Mouse (Mus musculus) embryonic facial prominence, embryonic 12.5 days (tissue): ENCODE measurements at regions not wholly inside any gene's neighbourhood (a gene's known extent, or its start where the extent isn't known, plus 50 kb on each side); places are given as distances from the start of the nearest gene placed in this dataset.

Experiments used
- ATAC-seq: fragments of 200-750 bp; cut with Nextera tagmentation; 2 replicates; pipeline ENCODE4 v1.8.0; 2017; ENCODE audit not compliant: insufficient number of reproducible peaks, insufficient read depth, low FRiP score, low TSS enrichment
- H3K27ac ChIP-seq: fragments of 300-500 bp; sonication (generic); 2 replicates; pipeline ENCODE4 v1.5.1; 2016; ENCODE audit warnings: mild to moderate bottlenecking
- H3K27me3 ChIP-seq: fragments of 300-500 bp; sonication (generic); 2 replicates; pipeline ENCODE4 v1.6.1; 2016; ENCODE audit warnings: mild to moderate bottlenecking, moderate library complexity
- H3K36me3 ChIP-seq: fragments of 300-500 bp; sonication (generic); 2 replicates; pipeline ENCODE4 v1.6.1; 2016; ENCODE audit warnings: mild to moderate bottlenecking
- H3K4me1 ChIP-seq: fragments of 300-500 bp; sonication (generic); 2 replicates; pipeline ENCODE4 v1.6.1; 2016
- H3K4me2 ChIP-seq: fragments of 300-500 bp; sonication (generic); replicated peaks from 2 replicates; pipeline ENCODE4 v1.6.1; 2016; ENCODE audit warnings: mild to moderate bottlenecking, moderate library complexity
- H3K4me3 ChIP-seq: fragments of 300-500 bp; sonication (generic); 2 replicates; pipeline ENCODE4 v1.5.1; 2016; ENCODE audit warnings: mild to moderate bottlenecking
- H3K9ac ChIP-seq: fragments of 300-500 bp; sonication (generic); 2 replicates; pipeline ENCODE4 v1.6.1; 2016; ENCODE audit warnings: mild to moderate bottlenecking, moderate library complexity
- H3K9me3 ChIP-seq: fragments of 300-500 bp; sonication (generic); 2 replicates; pipeline ENCODE4 v1.6.1; 2016; ENCODE audit warnings: mild to moderate bottlenecking, moderate library complexity
- WGBS: fragments of 180-500 bp; shearing (Covaris S2); methylation state at CpG from one replicate; pipeline ENCODE4 v1.1.7; 2016; 5-methylcytosine and 5-hydroxymethylcytosine counted together

DNA sequence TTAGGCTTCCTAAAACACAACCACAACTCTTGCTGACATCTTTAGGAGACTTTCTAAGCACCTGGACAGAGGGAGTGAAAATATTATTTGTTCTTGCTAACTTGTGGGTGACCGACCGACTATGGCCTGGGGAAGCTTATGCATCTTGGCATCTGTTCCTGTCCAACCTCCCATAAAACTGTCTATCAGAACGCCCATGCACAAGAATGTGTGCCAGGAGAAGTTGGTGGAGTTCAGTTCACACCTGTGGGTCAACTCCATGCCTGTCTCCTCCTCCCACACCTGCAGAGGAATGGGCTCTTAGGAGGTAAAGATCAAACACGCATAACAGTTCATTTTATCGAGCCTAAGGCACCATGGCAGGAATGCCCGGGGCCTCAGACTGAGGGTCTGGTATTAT is 232.7 kb upstream of the Elac2 start:
- WGBS: 82% methylated on average over 6 of the region's 6 CpGs
- ATAC-seq: no peak
- no peak overlapping the region for H3K4me3 ChIP-seq
- 0 out of 2 replicates have a peak, but pooled peaks cover 9% of the 10 kb centered on the region for H3K4me1 ChIP-seq
- H3K9me3 ChIP-seq: no peaks in the 10 kb centered on the region
- no peaks in the 10 kb centered on the region for H3K27me3 ChIP-seq
- H3K36me3 ChIP-seq: no peaks in the 10 kb centered on the region
- H3K27ac ChIP-seq: no peak overlapping the region
- no peak overlapping the region for H3K4me2 ChIP-seq
- no peak overlapping the region for H3K9ac ChIP-seq

DNA sequence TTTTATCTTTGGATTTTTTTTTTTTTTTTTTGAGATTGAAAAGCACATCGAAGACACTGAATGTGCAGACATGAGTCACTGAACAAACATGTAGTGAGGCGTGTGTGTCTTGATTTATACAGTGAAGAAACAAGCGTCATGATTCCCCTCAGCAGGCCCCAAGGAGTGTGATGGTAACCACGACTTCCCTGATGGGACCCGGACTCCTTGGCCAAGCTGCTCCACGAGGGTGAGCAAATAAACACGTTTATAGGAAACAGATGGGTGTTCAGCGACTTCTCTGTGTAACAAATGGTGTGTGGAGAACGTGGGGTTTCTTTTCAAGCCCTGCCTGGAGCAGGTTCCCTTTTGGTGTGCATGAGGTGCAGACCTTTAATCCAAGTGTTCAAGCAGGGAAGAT is 228.9 kb upstream of the Elac2 start:
- WGBS: 31% methylated on average over 9 of the region's 9 CpGs
- ATAC-seq: no peak
- H3K27ac ChIP-seq: no peak overlapping the region

DNA sequence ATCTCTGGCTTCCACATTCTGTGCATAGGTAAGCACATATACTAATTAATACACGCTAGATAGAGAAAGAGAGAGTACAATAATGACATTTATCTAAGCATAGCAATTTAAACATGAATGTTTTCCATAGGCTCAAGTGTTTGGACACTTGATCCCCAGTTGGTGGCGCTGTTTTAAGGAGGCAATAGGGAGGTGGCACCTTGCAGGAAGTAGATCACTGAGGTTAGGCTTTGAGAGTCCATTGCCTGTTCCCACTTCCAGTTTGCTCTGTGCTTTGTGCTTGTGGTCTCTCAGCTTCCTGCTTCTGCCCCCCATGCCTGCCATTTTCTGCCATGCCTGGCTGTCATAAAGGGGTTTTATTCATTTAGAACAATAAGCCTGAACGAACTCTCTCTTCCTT is 226.5 kb upstream of the Elac2 start:
- H3K27me3 ChIP-seq: no peaks in the 10 kb centered on the region
- H3K36me3 ChIP-seq: no peaks in the 10 kb centered on the region
- WGBS: 58% methylated on average over 3 of the region's 3 CpGs
- ATAC-seq: no peak
- no peak overlapping the region for H3K9ac ChIP-seq
- H3K9me3 ChIP-seq: no peaks in the 10 kb centered on the region
- no peak overlapping the region for H3K4me2 ChIP-seq
- peaks cover 16% of the 10 kb centered on the region; the same call in 1 of the 2 replicates for H3K4me1 ChIP-seq
- H3K27ac ChIP-seq: no peak overlapping the region
- no peak overlapping the region for H3K4me3 ChIP-seq

More for the DNA sequence above, 228.9 kb upstream of the Elac2 start:
- Histone ChIP-seq H3K4me3 (no peak overlapping the region), H3K4me2 (no peak overlapping the region), H3K27me3 (no peaks in the 10 kb centered on the region), H3K36me3 (no peaks in the 10 kb centered on the region), H3K4me1 (peaks cover 16% of the 10 kb centered on the region; the same call in 1 of the 2 replicates), H3K9me3 (no peaks in the 10 kb centered on the region), H3K9ac (no peak overlapping the region)

DNA sequence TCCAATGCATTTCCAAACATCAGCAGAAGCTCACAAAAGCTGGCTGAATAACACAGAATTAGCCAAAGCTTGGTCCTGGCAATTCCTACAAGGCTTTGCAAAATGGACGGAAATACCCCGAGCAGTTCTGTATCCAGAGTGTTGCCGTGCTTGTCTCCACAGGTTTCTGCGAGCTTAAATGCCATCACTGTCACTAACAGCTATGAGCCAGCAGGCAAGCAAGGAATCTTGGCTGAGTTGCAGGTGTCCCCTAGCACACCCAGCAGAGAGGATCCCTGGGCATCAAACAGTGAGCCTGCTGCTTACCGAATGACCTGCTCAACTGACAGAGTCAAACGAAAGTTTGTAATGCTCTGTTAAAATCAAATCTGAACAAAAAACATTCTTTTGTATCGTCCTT is 226.0 kb upstream of the Elac2 start:
- H3K9me3 ChIP-seq: no peaks in the 10 kb centered on the region
- no peak overlapping the region for H3K4me3 ChIP-seq
- no peaks in the 10 kb centered on the region for H3K36me3 ChIP-seq
- no peaks in the 10 kb centered on the region for H3K27me3 ChIP-seq
- H3K4me1 ChIP-seq: peaks cover 16% of the 10 kb centered on the region; the same call in 1 of the 2 replicates
- H3K9ac ChIP-seq: no peak overlapping the region
- no peak for ATAC-seq
- no peak overlapping the region for H3K4me2 ChIP-seq
- WGBS: 64% methylated on average over 7 of the region's 7 CpGs
- H3K27ac ChIP-seq: no peak overlapping the region

- Histone ChIP-seq H3K9ac (no peak overlapping the region), H3K27me3 (no peaks in the 10 kb centered on the region), H3K27ac (no peak overlapping the region), H3K4me2 (no peak overlapping the region), H3K4me3 (no peak overlapping the region), H3K9me3 (no peaks in the 10 kb centered on the region), H3K4me1 (peaks cover 16% of the 10 kb centered on the region; the same call in 1 of the 2 replicates), H3K36me3 (no peaks in the 10 kb centered on the region)
- 56% methylated on average over 5 of the region's 5 CpGs for WGBS
- no peak for ATAC-seq
Observed at GRCm38 (mm10) chr11:64754076-64754475, 224.8 kb upstream of the Elac2 start.

DNA sequence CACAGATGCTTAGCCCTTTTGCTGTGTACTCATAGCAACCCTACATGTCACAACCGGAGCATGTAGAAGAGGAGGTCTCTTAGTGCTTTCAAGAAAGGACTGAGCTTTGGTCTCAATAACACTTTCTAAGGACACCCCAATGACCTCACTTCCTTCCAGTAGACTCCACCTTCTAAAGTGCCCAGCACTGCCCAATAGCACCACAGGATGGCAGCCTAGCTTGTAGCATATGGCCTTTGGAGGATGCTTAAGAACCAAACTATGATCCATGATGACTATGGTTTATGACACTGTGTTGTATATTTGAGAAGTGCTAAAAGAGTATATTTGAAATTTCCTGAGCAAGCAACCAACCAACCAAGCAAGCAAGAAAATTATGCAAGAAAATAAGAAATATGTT is 223.3 kb upstream of the Elac2 start:
- peaks cover 10% of the 10 kb centered on the region; the same call in 1 of the 2 replicates for H3K4me1 ChIP-seq
- no peaks in the 10 kb centered on the region for H3K36me3 ChIP-seq
- H3K4me3 ChIP-seq: no peak overlapping the region
- H3K9ac ChIP-seq: no peak overlapping the region
- 88% methylated on average over 1 of the region's 1 CpGs for WGBS
- no peaks in the 10 kb centered on the region for H3K9me3 ChIP-seq
- H3K27me3 ChIP-seq: no peaks in the 10 kb centered on the region
- H3K27ac ChIP-seq: no peak overlapping the region
- no peak for ATAC-seq
- H3K4me2 ChIP-seq: no peak overlapping the region

- H3K27me3 ChIP-seq: no peaks in the 10 kb centered on the region
- H3K27ac ChIP-seq: no peak overlapping the region
- H3K9me3 ChIP-seq: no peaks in the 10 kb centered on the region
- peaks cover 9% of the 10 kb centered on the region; the same call in 1 of the 2 replicates for H3K4me1 ChIP-seq
- WGBS: 84% methylated on average over 3 of the region's 3 CpGs
- H3K36me3 ChIP-seq: no peaks in the 10 kb centered on the region
- no peak overlapping the region for H3K4me3 ChIP-seq
- no peak overlapping the region for H3K4me2 ChIP-seq
- no peak for ATAC-seq
- no peak overlapping the region for H3K9ac ChIP-seq
Observed at GRCm38 (mm10) chr11:64760626-64761025, 218.2 kb upstream of the Elac2 start.

DNA sequence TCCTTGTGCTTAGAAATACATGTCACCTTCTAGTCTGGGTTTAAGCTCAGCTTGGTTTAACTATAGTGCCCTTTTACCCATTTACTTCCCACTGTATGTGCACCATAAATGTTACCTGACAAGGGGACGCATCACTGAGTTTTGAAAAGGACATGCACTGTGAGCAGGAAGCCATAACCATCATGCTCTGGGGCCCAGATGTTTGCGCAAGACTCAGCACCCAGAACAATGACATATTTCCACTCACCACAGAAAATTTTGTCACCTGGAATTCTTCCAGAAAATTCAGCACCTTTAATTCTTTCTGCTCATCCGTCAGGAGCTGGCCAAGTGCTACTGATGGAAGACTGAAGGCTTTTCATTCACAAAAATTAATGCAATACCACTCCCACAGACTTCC is 216.1 kb upstream of the Elac2 start:
- Histone ChIP-seq H3K27ac (no peak overlapping the region), H3K4me2 (no peak overlapping the region), H3K4me3 (no peak overlapping the region), H3K9me3 (no peaks in the 10 kb centered on the region), H3K4me1 (peaks cover 9% of the 10 kb centered on the region; the same call in 1 of the 2 replicates), H3K9ac (no peak overlapping the region), H3K27me3 (no peaks in the 10 kb centered on the region), H3K36me3 (no peaks in the 10 kb centered on the region)
- ATAC-seq: no peak
- WGBS: 77% methylated on average over 3 of the region's 3 CpGs

DNA sequence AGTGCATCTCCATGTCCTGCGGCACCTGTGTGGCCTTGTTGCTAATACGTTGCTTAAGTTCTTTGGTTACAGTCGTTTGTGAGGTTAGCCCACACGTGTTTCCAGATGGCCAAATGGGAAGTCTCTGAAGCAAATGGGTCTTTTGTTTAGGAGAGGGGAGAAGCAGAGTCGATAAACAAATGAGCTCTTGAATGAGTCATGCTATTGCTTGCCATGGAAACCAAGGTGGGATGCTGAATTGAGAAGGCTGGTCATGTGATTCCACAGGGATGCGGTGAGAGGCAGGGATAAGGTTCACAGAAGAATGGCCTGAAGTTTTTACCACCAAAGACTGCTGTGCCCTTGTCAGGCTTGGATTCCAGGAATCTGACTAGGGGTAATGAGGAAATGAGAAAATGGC is 214.8 kb upstream of the Elac2 start:
- H3K36me3 ChIP-seq: no peaks in the 10 kb centered on the region
- no peaks in the 10 kb centered on the region for H3K9me3 ChIP-seq
- peaks cover 9% of the 10 kb centered on the region; the same call in 1 of the 2 replicates for H3K4me1 ChIP-seq
- H3K9ac ChIP-seq: no peak overlapping the region
- no peak overlapping the region for H3K4me2 ChIP-seq
- no peak overlapping the region for H3K27ac ChIP-seq
- 42% methylated on average over 6 of the region's 6 CpGs for WGBS
- no peak for ATAC-seq
- no peaks in the 10 kb centered on the region for H3K27me3 ChIP-seq
- H3K4me3 ChIP-seq: no peak overlapping the region

DNA sequence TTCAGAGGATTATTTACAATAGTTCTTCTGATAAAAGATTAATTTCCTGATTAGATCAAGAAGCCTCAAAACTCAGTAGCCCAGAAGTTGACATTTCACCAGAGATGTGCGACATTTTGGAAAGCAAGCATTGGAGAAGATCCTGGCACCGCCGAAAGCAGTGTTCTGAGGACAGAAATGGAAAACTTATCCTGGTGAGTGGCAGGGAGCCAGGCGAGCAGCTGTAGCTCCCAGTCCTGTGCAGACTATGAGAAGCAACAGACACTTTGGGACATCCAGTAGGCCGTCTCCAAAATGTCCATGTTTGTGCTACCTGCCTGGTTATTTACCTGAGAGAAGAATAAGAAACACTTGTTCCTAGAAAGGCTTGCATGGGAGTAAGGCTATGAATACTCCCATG is 202.1 kb upstream of the Elac2 start:
- no peaks in the 10 kb centered on the region for H3K9me3 ChIP-seq
- ATAC-seq: no peak
- no peak overlapping the region for H3K9ac ChIP-seq
- 80% methylated on average over 5 of the region's 5 CpGs for WGBS
- H3K4me2 ChIP-seq: no peak overlapping the region
- no peaks in the 10 kb centered on the region for H3K27me3 ChIP-seq
- H3K4me3 ChIP-seq: no peak overlapping the region
- H3K36me3 ChIP-seq: no peaks in the 10 kb centered on the region
- H3K4me1 ChIP-seq: peaks cover 5% of the 10 kb centered on the region
- no peak overlapping the region for H3K27ac ChIP-seq

DNA sequence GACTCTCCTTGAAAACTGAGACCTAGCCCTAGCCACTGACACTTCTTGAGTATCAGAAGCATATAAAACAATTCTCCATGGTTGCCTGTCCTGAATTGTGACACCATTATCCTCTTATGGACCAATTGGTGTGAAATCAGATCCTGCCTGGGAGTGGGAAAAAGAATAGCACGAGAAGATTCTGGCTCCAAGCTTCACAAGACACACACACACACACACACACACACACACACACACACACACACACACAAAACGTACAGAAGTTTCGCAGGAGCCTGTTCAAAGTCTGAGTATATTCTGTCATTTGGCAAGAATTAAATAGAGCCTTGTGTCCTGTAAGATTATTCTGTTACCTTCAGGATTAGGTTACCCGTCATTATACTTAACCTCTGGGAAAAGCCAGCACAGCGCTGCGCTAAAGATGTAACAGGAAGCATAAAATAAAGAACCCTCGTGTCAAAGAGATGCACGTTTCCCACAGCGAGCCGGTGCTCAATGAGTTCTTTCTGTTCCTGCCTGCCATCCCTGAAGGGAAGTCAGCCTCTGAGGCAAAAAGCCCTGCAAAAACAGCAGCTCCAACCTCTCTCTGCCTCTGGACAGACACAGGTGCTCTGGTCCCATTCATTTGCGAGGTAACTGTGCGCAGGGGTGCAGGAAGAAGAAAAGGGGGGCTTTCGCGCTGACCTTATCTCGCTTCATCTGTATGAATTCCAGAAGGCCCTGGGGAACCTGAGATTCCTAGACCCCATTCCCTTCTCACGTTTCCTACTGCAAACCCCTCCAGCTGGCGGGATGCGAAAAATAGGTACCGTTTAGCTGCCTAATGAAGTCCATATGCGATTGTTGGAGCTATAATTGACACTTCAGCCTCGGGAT is 178.4 kb upstream of the Elac2 start:
- Histone ChIP-seq H3K36me3 (no peaks in the 10 kb centered on the region), H3K9ac (no peak overlapping the region), H3K4me1 (peaks cover 29% of the 10 kb centered on the region), H3K4me3 (no peak overlapping the region), H3K4me2 (peak overlapping the region; percentile 40), H3K27me3 (no peaks in the 10 kb centered on the region), H3K9me3 (no peaks in the 10 kb centered on the region), H3K27ac (peak overlapping the region; percentile 82)
- 10% methylated on average over 21 of the region's 21 CpGs for WGBS
- peak; percentile 82 for ATAC-seq

DNA sequence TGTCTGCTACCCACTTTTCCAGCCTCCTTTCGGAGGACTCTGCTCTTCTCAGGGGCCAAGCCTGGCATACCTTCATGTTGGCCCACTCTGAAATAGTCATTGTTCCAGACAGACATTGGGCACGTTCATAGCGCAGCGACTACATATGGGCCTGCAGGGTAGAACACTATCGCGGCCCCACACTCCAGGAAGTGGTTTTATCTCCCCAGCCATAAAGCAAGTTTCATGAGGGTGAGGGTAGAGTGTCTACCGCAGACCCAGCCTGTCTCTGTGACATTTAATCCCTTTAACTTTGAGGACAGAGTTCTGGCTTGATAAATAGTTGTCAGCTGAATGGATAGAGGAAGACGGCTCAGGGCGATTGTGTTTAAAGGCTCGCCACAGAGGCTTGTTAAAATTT is 177.5 kb upstream of the Elac2 start:
- peak overlapping the region; percentile 82 for H3K27ac ChIP-seq
- H3K9me3 ChIP-seq: no peaks in the 10 kb centered on the region
- no peaks in the 10 kb centered on the region for H3K27me3 ChIP-seq
- peak overlapping the region; percentile 40 for H3K4me2 ChIP-seq
- no peak overlapping the region for H3K9ac ChIP-seq
- H3K4me1 ChIP-seq: peaks cover 29% of the 10 kb centered on the region
- 13% methylated on average over 10 of the region's 10 CpGs for WGBS
- 0 out of 2 replicates have a peak, but pooled peaks have one; percentile 31 for ATAC-seq
- no peaks in the 10 kb centered on the region for H3K36me3 ChIP-seq
- H3K4me3 ChIP-seq: no peak overlapping the region
